Mouse (Mus musculus): Measurements from ENCODE around the gene C2cd2l. TPM values are rescaled to one million over a fixed set of nuclear protein-coding genes. Genes with fewer than 3 reads are reported as not detected.
"Not testable (repeated sequence)": the region's sequence is repeated elsewhere in the genome, so short reads cannot be mapped to it uniquely, and the experiment has no call there.

The C2cd2l gene
- polyA plus RNA-seq, 1 experiment from 2014 or later, result 8.5 TPM

- H3K27ac ChIP-seq, result peak overlapping the region; percentile 99
- no peaks in the 10 kb centered on the region for H3K27me3 ChIP-seq
- H3K4me3 ChIP-seq, result peak overlapping the region; percentile 75
- WGBS, result under 1% methylated on average over 50 of the region's 50 CpGs
- no peaks in the 10 kb centered on the region for H3K9me3 ChIP-seq
- peak overlapping the region; percentile 98 for H3K9ac ChIP-seq
- peak overlapping the region; percentile 67 for H3K4me2 ChIP-seq
- H3K36me3 ChIP-seq, result peaks cover 61% of the 10 kb centered on the region
- peaks cover 18% of the 10 kb centered on the region for H3K4me1 ChIP-seq
- no peak for ATAC-seq (ENCODE audit: borderline replicate concordance, extremely low read depth, low FRiP score, low TSS enrichment)
These were observed 15.4 kb upstream of the C2cd2l start for GRCm38 (mm10) chr9:44335331-44336092.

- peaks cover 69% of the 10 kb centered on the region for H3K36me3 ChIP-seq
- WGBS, result under 1% methylated on average over 91 of the region's 91 CpGs
These were observed 14.6 kb upstream of the C2cd2l start, which contains the start of gene H2afx for GRCm38 (mm10) chr9:44334396-44335330. Gene H2afx (plus strand): TSS chr9:44334694.

GRCm38 (mm10) chr9:44332918-44333638 lies 13.0 kb upstream of the C2cd2l start:
- H3K9ac ChIP-seq, result no peak overlapping the region
- H3K27me3 ChIP-seq, result no peaks in the 10 kb centered on the region
- H3K27ac ChIP-seq, result no peak overlapping the region
- peaks cover 19% of the 10 kb centered on the region for H3K4me1 ChIP-seq
- ATAC-seq (ENCODE audit: borderline replicate concordance, extremely low read depth, low FRiP score, low TSS enrichment), result no peak
- H3K4me3 ChIP-seq, result no peak overlapping the region
- H3K36me3 ChIP-seq, result peaks cover 65% of the 10 kb centered on the region
- WGBS, result 93% methylated on average over 13 of the region's 13 CpGs
- H3K9me3 ChIP-seq, result no peaks in the 10 kb centered on the region
- H3K4me2 ChIP-seq, result no peak overlapping the region

More at GRCm38 (mm10) chr9:44334396-44335330, 14.6 kb upstream of the C2cd2l start, which contains the start of gene H2afx:
- H3K27ac ChIP-seq, result peak within 1 kb of the TSS; percentile 99
- H3K9ac ChIP-seq, result peak within 1 kb of the TSS; percentile 98
- H3K4me2 ChIP-seq, result peak within 1 kb of the TSS; percentile 67
- H3K9me3 ChIP-seq, result no peaks in the 10 kb centered on the region
- peak; percentile 95 for ATAC-seq (ENCODE audit: borderline replicate concordance, extremely low read depth, low FRiP score, low TSS enrichment)
- no peaks in the 10 kb centered on the region for H3K27me3 ChIP-seq
- peak within 1 kb of the TSS; percentile 75 for H3K4me3 ChIP-seq
- H3K4me1 ChIP-seq, result peaks cover 18% of the 10 kb centered on the region

- Histone ChIP-seq H3K9me3 (no peaks in the 10 kb centered on the region), H3K4me1 (peaks cover 5% of the 10 kb centered on the region), H3K9ac (no peak overlapping the region), H3K4me2 (no peak overlapping the region), H3K27me3 (no peaks in the 10 kb centered on the region), H3K27ac (no peak overlapping the region), H3K4me3 (no peak overlapping the region), H3K36me3 (peaks cover 48% of the 10 kb centered on the region)
- ATAC-seq (ENCODE audit: borderline replicate concordance, extremely low read depth, low FRiP score, low TSS enrichment), result no peak
- 95% methylated on average over 6 of the region's 6 CpGs for WGBS
These were observed 10.7 kb upstream of the C2cd2l start for GRCm38 (mm10) chr9:44330736-44331135.

- Histone ChIP-seq H3K27ac (peak overlapping the region; percentile 94; the same call in 1 of the 2 replicates), H3K4me2 (peak overlapping the region; percentile 76), H3K9me3 (no peaks in the 10 kb centered on the region), H3K4me3 (peak overlapping the region; percentile 66), H3K27me3 (no peaks in the 10 kb centered on the region), H3K36me3 (peaks cover 37% of the 10 kb centered on the region), H3K9ac (peak overlapping the region; percentile 79), H3K4me1 (peaks cover 5% of the 10 kb centered on the region)
- ATAC-seq (ENCODE audit: borderline replicate concordance, extremely low read depth, low FRiP score, low TSS enrichment), result no peak
- WGBS, result 79% methylated on average over 5 of the region's 5 CpGs
These were observed 7.8 kb upstream of the C2cd2l start for GRCm38 (mm10) chr9:44327926-44328325.

- H3K9me3 ChIP-seq, result no peaks in the 10 kb centered on the region
- H3K27me3 ChIP-seq, result no peaks in the 10 kb centered on the region
- H3K9ac ChIP-seq, result peak overlapping the region; percentile 79
- peaks cover 5% of the 10 kb centered on the region for H3K4me1 ChIP-seq
- H3K27ac ChIP-seq, result peak overlapping the region; percentile 94
- ATAC-seq (ENCODE audit: borderline replicate concordance, extremely low read depth, low FRiP score, low TSS enrichment), result peak; percentile 48
- under 1% methylated on average over 22 of the region's 22 CpGs for WGBS
- H3K4me3 ChIP-seq, result peak overlapping the region; percentile 66
- H3K36me3 ChIP-seq, result peaks cover 30% of the 10 kb centered on the region
- peak overlapping the region; percentile 76 for H3K4me2 ChIP-seq
These were observed 7.1 kb upstream of the C2cd2l start for GRCm38 (mm10) chr9:44327064-44327711.

- H3K4me3 ChIP-seq, result peak overlapping the region; percentile 66
- H3K4me2 ChIP-seq, result peak overlapping the region; percentile 76
- peak; percentile 92 for ATAC-seq (ENCODE audit: borderline replicate concordance, extremely low read depth, low FRiP score, low TSS enrichment)
- no peaks in the 10 kb centered on the region for H3K27me3 ChIP-seq
- H3K36me3 ChIP-seq, result peaks cover 25% of the 10 kb centered on the region
- peak overlapping the region; percentile 94 for H3K27ac ChIP-seq
- WGBS, result under 1% methylated on average over 38 of the region's 38 CpGs
- peak overlapping the region; percentile 79 for H3K9ac ChIP-seq
- H3K9me3 ChIP-seq, result no peaks in the 10 kb centered on the region
- H3K4me1 ChIP-seq, result peaks cover 5% of the 10 kb centered on the region
These were observed 6.4 kb upstream of the C2cd2l start for GRCm38 (mm10) chr9:44326371-44327063.

- Histone ChIP-seq H3K27me3 (no peaks in the 10 kb centered on the region), H3K9me3 (no peaks in the 10 kb centered on the region), H3K4me3 (peak within 1 kb of the TSS; percentile 66), H3K36me3 (peaks cover 19% of the 10 kb centered on the region), H3K4me1 (peaks cover 7% of the 10 kb centered on the region), H3K4me2 (peak within 1 kb of the TSS; percentile 76), H3K9ac (peak within 1 kb of the TSS; percentile 79), H3K27ac (peak within 1 kb of the TSS; percentile 94)
- ATAC-seq (ENCODE audit: borderline replicate concordance, extremely low read depth, low FRiP score, low TSS enrichment), result no peak
- 3% methylated on average over 12 of the region's 12 CpGs for WGBS
These were observed 5.8 kb upstream of the C2cd2l start, which contains the start of gene Dpagt1 for GRCm38 (mm10) chr9:44325768-44326370. Gene Dpagt1 (plus strand): TSS chr9:44326019.

GRCm38 (mm10) chr9:44325032-44325767 lies 5.1 kb upstream of the C2cd2l start:
- Histone ChIP-seq H3K4me2 (peak overlapping the region; percentile 76), H3K27ac (peak overlapping the region; percentile 94; the same call in 1 of the 2 replicates), H3K4me3 (peak overlapping the region; percentile 66; the same call in 1 of the 2 replicates), H3K36me3 (peaks cover 13% of the 10 kb centered on the region), H3K9ac (peak overlapping the region; percentile 79; the same call in 1 of the 2 replicates)
- not testable (repeated sequence) for ATAC-seq (ENCODE audit: borderline replicate concordance, extremely low read depth, low FRiP score, low TSS enrichment); H3K4me1 ChIP-seq; H3K27me3 ChIP-seq; H3K9me3 ChIP-seq
- WGBS, result 53% methylated on average over 7 of the region's 8 CpGs

All from lung, embryonic 15.5 days (tissue).